Mouse (Mus musculus): ENCODE data around the gene Gm20219.

GRCm38 (mm10) chr17:56572939-56573338 lies 18.8 kb upstream of the Gm20219 start:
- TF ChIP-seq KAT2A (conservative IDR thresholded peaks at IDR 0.05; ENCODE audit: low read depth, low read length): no peak
- peak in 1 of 2 experiments; percentile 30; a peak in 1 of 4 replicates for TF ChIP-seq POLR2A (IDR thresholded peaks at IDR 0.05; ENCODE audit: control insufficient read depth in 1 of 2, insufficient read depth in 1 of 2, low read depth in 1 of 2, low read length in 2 of 2, poor library complexity in 1 of 2)
- TF ChIP-seq POLR2AphosphoS2 (IDR thresholded peaks at IDR 0.05; ENCODE audit: low read length): no peak

Measured in MEL (cell line).